Mouse (Mus musculus) MN1 (cell line): ENCODE data around the gene Ice1.

ENCODE experiments used
- DNase-seq: peaks from one replicate; pipeline ENCODE4 v3.0.0-alpha.2; 2016; ENCODE audit warnings: low spot score

Gene Ice1

DNA sequence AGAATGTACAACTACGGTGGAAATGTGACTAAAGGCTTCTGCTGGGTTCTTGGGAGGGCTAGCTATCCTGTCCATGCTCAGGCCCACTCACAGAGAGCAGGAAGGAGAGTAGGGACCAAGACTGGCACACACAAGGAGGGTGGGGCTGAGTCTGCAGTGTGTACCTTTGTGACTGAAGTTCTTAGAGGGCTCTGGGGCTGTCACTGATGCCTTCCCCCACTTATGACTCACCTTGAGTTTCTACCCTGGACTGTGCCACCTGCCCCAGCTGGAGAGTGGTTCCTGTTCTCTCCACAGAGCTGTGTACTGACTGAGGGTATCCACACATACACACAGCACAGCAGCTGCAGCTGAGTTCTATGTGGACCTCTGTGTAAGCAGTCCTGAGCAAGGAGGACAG lies 63.2 kb downstream of the Ice1 start:
- DNase-seq: no peak

DNA sequence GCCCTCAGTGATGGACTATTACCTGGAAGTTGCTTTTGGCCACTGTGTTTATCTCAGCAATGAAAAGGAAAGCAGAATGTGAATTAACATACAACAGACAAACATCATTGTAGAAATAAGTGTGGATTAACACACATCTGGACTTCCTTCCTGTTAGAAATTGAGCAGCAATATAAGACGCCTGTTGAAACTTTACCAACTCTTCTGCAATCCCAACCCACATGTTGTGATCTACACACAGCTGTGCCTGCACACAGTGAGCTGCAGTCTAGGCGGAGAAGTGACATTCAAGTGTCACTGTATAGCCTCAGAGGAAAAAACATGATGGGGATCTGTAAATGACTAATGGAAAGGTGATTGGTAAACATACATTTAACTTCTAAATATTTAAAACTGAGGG lies 69.5 kb downstream of the Ice1 start:
- no peak for DNase-seq

DNA sequence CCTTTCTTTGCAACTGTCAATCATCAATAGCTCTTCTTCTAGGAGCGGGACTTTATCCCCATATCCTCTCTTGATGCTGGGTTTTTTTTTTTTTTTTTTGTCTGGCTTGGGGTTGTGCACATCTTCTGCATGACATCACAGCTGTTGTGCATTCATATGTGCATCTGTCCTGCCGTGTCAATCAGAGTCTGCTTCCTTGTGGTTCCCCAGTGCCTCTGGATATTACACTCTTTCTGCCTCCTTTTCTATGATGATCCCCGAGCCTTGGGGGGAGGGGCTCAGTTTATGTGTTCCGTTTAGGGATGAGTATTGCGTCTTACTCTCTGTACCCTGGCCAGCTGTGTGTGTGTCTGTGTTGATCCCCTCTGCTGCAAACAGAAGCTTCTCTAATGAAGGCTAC lies 84.0 kb downstream of the Ice1 start:
- no peak for DNase-seq

DNA sequence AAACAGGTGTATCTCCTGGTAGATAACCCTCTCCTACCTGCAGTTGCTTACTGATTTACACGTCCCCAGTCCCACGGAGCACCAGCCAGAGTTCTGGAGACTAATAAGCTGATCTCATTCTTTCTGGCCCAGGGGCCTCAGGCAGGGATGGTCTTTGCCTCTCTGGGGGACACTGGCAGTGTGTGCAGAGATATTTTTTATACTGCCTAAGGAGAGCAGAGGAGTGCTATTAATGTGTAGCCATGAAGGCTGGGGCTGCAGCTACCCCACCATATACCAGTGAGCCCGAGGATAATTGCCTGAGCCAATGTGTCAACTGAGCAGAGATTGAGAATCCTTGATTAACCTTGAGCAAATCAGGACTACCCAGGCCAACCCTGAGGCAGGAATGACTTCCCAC lies 90.0 kb downstream of the Ice1 start:
- no peak for DNase-seq

DNA sequence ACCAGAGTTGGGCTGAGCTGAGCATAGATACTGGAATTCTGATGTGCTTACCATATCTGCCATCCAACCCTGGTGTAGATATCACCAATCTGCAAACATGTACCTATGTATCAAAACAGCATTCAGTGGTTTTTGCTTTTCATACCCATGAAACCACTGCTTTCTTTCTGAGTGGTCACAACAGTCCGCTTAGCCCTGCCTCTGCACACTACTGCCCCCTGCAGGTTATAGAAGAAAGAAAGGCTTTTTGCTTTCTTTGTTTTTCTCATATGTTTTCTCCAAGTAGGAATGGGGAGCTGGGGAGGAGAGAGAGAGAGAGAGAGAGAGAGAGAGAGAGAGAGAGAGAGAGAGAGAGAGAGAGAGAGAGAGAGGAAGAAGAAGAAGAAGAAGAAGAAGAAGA lies 92.2 kb downstream of the Ice1 start:
- DNase-seq: peak; percentile 32

DNA sequence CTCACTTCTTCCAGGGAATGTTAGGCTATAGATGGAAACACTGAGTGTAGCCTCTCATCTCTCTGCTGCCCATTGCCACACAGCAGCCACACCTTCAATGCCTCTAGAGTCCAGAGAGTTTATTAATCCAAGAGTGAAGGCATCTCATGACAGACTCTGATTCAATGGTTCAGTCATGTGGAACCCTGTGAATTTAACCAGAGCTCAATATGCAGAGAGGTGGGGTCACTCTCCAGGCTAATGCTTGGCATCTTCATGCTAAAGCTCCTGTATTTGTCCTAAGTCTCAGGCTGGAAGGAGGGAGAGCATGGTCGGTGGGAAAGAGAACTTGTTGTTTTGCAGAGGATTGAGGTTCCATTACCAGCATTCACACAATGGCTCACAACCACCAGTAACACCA lies 97.6 kb downstream of the Ice1 start:
- no peak for DNase-seq

DNA sequence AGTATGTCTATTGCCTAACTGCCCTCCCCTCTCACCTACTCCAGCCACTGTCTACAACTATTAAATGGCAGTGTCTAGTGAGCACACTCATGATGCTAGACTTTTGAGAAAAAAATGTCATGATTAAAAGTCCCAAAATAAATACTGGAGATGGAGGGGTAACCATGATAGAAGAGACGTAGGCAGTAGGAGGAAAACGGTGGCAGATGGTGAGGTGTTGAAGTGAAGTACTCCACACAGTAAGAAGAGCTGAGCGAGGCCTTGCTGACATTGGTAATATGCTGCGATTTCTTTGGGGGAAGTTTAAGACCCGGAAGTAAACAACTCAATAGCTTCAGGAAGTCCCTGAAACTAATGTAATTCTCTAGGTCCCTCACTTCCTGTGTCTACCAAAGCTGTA lies 104.0 kb downstream of the Ice1 start:
- no peak for DNase-seq

DNA sequence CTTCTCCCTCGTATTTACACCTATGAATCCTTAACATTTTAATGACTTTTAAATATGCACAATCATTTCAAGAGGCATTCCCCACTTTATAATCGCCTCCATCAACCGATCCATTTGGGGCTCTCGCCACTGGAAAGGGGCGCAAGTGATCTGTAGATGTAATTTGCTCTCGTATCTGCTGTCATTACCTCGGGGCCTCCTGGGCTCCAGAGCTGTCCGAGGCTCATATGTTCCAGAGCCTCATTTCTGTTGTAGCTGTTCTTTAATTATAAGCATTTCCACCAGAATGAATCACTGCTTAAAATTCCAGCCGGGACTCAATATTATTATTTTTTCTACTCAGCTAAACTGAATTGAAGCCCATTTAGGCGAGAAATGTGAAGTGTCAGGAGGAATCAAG lies 104.7 kb downstream of the Ice1 start:
- no peak for DNase-seq

DNA sequence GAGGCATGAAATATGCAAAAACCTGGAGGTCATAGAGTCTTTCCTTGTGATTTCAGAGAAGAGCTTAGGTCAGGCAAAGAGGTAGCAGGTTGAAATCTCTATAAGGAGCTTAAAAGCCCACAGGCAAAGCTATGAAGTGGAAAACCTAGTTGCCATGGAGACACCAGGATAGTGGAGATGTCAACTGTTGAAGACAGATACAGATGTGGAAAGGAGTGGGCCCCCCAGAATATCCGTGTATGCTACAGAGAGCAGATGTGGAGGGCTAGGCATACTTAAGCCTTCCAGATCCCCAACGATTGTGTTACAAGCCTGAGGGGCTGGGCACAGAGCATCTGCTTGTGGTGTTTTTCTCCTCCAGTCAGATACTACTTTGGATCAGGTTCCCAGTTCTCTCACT lies 119.8 kb downstream of the Ice1 start:
- DNase-seq: no peak

DNA sequence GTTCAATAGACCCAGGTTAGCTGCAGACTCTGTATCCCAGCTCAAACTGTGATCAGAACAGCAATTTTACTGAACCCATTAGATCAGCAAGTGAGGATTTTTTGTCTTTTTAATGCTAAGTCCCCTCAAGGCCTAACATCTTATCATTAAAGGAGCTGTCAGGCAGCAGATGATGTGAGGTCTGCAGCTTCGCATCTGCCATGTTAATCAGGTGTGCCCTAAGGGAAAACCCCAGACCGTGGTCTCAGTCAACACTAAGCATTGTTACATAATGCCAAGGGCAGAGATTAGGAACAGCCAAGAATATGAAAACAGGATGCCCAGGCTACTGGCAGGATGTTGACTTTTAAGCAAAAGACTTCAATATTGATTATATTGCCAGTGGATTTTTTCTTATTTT lies 122.4 kb downstream of the Ice1 start:
- no peak for DNase-seq

DNA sequence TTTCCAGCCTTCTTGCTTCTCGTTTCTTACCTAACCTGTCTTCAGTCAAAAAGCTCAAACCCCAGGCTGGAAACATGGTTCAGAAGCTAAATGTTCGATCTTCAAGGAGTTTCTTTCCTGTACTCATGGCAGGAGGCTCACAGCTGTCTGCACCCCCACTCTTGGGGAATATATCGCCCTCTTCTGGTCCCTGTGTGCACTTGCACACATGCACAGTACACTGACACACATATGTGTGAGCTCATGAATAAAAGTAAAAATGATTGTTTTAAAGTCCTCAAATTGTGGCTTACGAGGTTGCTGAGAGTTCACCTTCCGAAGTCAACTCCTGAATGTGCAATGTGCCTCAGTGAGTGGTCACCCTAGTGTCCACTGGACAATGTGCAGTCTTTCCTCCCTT lies 127.2 kb downstream of the Ice1 start:
- no peak for DNase-seq

DNA sequence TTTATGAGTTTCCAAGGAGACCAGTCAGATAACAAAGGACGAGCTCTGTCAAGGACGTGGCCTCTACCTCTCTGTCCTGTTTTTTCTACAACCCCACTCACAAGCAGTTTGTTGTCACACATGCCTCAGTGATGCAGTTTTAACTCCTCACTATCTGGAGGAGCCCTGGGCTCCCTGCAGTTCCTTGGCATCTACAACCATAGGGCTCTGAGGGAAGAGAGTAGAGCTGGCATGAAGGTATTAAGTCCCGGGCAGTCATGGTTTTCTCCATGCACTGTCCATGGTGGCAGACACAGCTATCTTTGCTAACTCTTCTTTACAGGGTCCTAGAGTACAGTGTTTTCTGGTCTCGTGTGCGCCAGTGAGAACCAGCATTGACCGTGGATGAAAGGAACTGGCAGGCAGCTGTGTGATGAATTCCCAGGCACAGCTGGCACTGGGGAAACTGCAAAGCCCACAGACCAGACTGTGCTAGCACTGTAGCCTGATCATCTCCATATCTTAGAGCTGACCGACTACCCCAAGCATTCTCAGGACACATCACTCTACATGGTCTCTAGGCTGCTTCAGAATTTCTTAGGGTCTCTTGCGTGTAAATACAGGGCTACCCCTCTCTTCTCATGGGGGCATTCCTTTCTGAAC lies 127.9 kb downstream of the Ice1 start:
- no peak for DNase-seq

DNA sequence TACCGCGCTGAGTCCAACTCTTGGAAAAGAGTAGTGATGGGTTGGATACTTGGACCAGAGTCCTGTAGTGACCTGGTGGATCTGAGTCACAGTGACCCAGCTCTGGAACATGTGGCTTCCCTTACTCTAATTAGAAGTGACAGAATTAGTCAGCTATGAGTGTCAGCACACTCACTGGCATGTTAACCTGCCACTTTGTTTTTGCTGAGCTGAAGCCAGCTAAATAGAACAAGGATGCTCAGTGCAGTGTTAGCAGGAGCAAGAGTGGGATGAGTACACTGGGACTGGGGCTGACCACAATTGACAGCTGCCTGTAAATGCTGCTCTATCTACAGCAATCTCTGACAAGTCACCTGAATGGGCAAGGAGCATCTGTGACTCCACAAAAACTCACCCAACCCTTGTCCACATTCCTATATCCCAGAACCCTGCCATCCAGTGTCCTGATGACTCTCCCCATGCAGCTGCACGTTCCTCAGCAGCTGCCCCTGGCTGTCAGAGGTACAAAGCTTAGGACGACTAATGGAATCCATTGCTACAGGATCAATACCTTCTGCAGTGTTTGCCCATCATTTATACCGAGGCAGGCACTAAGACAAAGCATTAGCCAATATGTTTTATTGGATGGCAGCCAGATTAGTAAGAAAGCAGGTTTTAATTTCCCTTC lies 128.6 kb downstream of the Ice1 start:
- peak; percentile 79 for DNase-seq
